Mouse (Mus musculus) CH12.LX (cell line): Measurements from ENCODE around the gene Siglecg. TPM values are rescaled to one million over a fixed set of nuclear protein-coding genes. Genes with fewer than 3 reads are reported as not detected.

Experiments used
- DNase-seq: peaks from one replicate; pipeline ENCODE4 v3.0.0-alpha.2; 2013; ENCODE audit errors: extremely low read depth
- H3K27ac ChIP-seq: 2 replicates; pipeline ENCODE4 v1.5.1; 2012; ENCODE audit warnings: low read depth, mild to moderate bottlenecking, control low read depth, moderate library complexity; ENCODE audit not compliant: insufficient read depth
- H3K27me3 ChIP-seq: replicated peaks from 2 replicates; pipeline ENCODE3; 2012; ENCODE audit warnings: inconsistent platforms
- H3K36me3 ChIP-seq, 2 experiments: replicated peaks in 1 of 2; 2 replicates each; pipeline versions ENCODE3 to v1.6.1; 2012; ENCODE audit warnings: inconsistent platforms in 1 of 2, low read length in 1 of 2, mild to moderate bottlenecking in 1 of 2, mixed read lengths in 1 of 2, moderate library complexity in 1 of 2; ENCODE audit not compliant: control insufficient read depth in 1 of 2, insufficient read depth in 1 of 2
- H3K4me1 ChIP-seq, 2 experiments: 2 replicates each; pipeline ENCODE4 v1.6.1; 2012; ENCODE audit warnings: inconsistent platforms in 1 of 2, moderate library complexity in 1 of 2; ENCODE audit not compliant: insufficient read depth in 2 of 2, control insufficient read depth in 1 of 2
- H3K4me2 ChIP-seq: 2 replicates; pipeline ENCODE4 v1.6.1; 2012; ENCODE audit warnings: low read depth, mild to moderate bottlenecking, control low read depth; ENCODE audit not compliant: poor library complexity, insufficient read depth, severe bottlenecking
- H3K4me3 ChIP-seq, 3 experiments: fragments of 150-350 bp in 1 of 3; sonication (generic) in 1 of 3; replicated peaks in 1 of 3; 2 replicates each; pipeline versions ENCODE3 to v1.5.1; 2011 to 2012; ENCODE audit warnings: low read depth in 2 of 3, low read length in 2 of 3, mild to moderate bottlenecking in 2 of 3, moderate library complexity in 2 of 3, control low read depth in 1 of 3, improper control_type of control experiment in 1 of 3, inconsistent platforms in 1 of 3, mixed read lengths in 1 of 3; ENCODE audit not compliant: poor library complexity in 1 of 3
- H3K79me2 ChIP-seq: replicated peaks from 2 replicates; pipeline ENCODE4 v1.6.1; 2012; ENCODE audit warnings: mild to moderate bottlenecking, moderate library complexity; ENCODE audit not compliant: control insufficient read depth, poor library complexity, insufficient read depth, severe bottlenecking; ENCODE audit errors: extremely low read depth
- H3K9ac ChIP-seq: 2 replicates; pipeline ENCODE4 v1.6.1; 2012; ENCODE audit warnings: low read depth, mild to moderate bottlenecking, control low read depth, moderate library complexity; ENCODE audit not compliant: insufficient read depth
- H3K9me3 ChIP-seq: replicated peaks from 2 replicates; pipeline ENCODE3; 2012; ENCODE audit warnings: low read length, inconsistent platforms, mixed read lengths
- BHLHE40 ChIP-seq: IDR thresholded peaks from 2 replicates; pipeline ENCODE4 v1.6.1; 2011; ENCODE audit warnings: mild to moderate bottlenecking, low read depth, low read length, improper control_type of control experiment
- CHD1 ChIP-seq: IDR thresholded peaks from 2 replicates; pipeline ENCODE4 v1.6.1; 2012; ENCODE audit warnings: low read depth, low read length, improper control_type of control experiment, inconsistent platforms
- CHD2 ChIP-seq: IDR thresholded peaks from 2 replicates; pipeline ENCODE4 v1.6.1; 2011; ENCODE audit warnings: low read length, improper control_type of control experiment
- CTCF ChIP-seq, 2 experiments: IDR thresholded peaks in 1 of 2; conservative IDR thresholded peaks in 1 of 2; 2 replicates each; pipeline ENCODE4 v1.5.1; 2011 to 2012; ENCODE audit warnings: low read depth in 2 of 2, low read length in 2 of 2, improper control_type of control experiment in 1 of 2, inconsistent platforms in 1 of 2, mild to moderate bottlenecking in 1 of 2, moderate library complexity in 1 of 2
- E2F4 ChIP-seq: IDR thresholded peaks from 2 replicates; pipeline ENCODE4 v1.6.1; 2011; ENCODE audit warnings: low read depth, low read length, improper control_type of control experiment; ENCODE audit not compliant: insufficient replicate concordance
- ELF1 ChIP-seq: IDR thresholded peaks from 2 replicates; pipeline ENCODE4 v1.6.1; 2014; ENCODE audit warnings: low read depth, mild to moderate bottlenecking, inconsistent platforms, low read length, improper control_type of control experiment
- EP300 ChIP-seq: IDR thresholded peaks from 2 replicates; pipeline ENCODE4 v1.6.1; 2011; ENCODE audit warnings: low read length, improper control_type of control experiment
- ETS1 ChIP-seq: conservative IDR thresholded peaks from 2 replicates; pipeline ENCODE4 v1.6.1; 2012; ENCODE audit warnings: low read depth, mild to moderate bottlenecking, inconsistent platforms, low read length, improper control_type of control experiment, moderate library complexity
- HCFC1 ChIP-seq: IDR thresholded peaks from 2 replicates; pipeline ENCODE4 v1.6.1; 2012; ENCODE audit warnings: low read depth, mild to moderate bottlenecking, inconsistent platforms, low read length, improper control_type of control experiment
- IRF4 ChIP-seq: IDR thresholded peaks from 2 replicates; pipeline ENCODE4 v1.6.1; 2014; ENCODE audit warnings: low read depth, mild to moderate bottlenecking, inconsistent platforms, low read length, improper control_type of control experiment
- JUN ChIP-seq: IDR thresholded peaks from 2 replicates; pipeline ENCODE4 v1.6.1; 2011; ENCODE audit warnings: low read depth, mild to moderate bottlenecking, low read length, improper control_type of control experiment, moderate library complexity; ENCODE audit not compliant: insufficient read depth
- MAZ ChIP-seq: IDR thresholded peaks from 2 replicates; pipeline ENCODE4 v1.6.1; 2012; ENCODE audit warnings: low read depth, mild to moderate bottlenecking, inconsistent platforms, low read length, improper control_type of control experiment, moderate library complexity
- MEF2A ChIP-seq: IDR thresholded peaks from 2 replicates; pipeline ENCODE4 v1.6.1; 2014; ENCODE audit warnings: low read depth, mild to moderate bottlenecking, inconsistent platforms, low read length, improper control_type of control experiment, borderline replicate concordance
- MXI1 ChIP-seq: IDR thresholded peaks from 2 replicates; pipeline ENCODE4 v1.6.1; 2011; ENCODE audit warnings: mild to moderate bottlenecking, low read depth, low read length, improper control_type of control experiment
- NELFE ChIP-seq: IDR thresholded peaks from 2 replicates; pipeline ENCODE4 v1.6.1; 2011; ENCODE audit warnings: low read depth, low read length, improper control_type of control experiment
- RAD21 ChIP-seq: IDR thresholded peaks from 2 replicates; pipeline ENCODE4 v1.6.1; 2011; ENCODE audit warnings: low read depth, mild to moderate bottlenecking, low read length, improper control_type of control experiment, moderate library complexity
- RCOR1 ChIP-seq: conservative IDR thresholded peaks from 2 replicates; pipeline ENCODE4 v1.6.1; 2012; ENCODE audit warnings: low read depth, mild to moderate bottlenecking, inconsistent platforms, low read length, improper control_type of control experiment
- SIN3A ChIP-seq: IDR thresholded peaks from 2 replicates; pipeline ENCODE4 v1.6.1; 2012; ENCODE audit warnings: low read length, improper control_type of control experiment, inconsistent platforms
- SMC3 ChIP-seq: IDR thresholded peaks from 2 replicates; pipeline ENCODE4 v1.6.1; 2011; ENCODE audit warnings: low read depth, low read length, improper control_type of control experiment
- TCF12 ChIP-seq: IDR thresholded peaks from 2 replicates; pipeline ENCODE4 v1.6.1; 2014; ENCODE audit warnings: low read depth, mild to moderate bottlenecking, inconsistent platforms, low read length, improper control_type of control experiment
- UBTF ChIP-seq: IDR thresholded peaks from 2 replicates; pipeline ENCODE4 v1.6.1; 2012; ENCODE audit warnings: low read depth, mild to moderate bottlenecking, inconsistent platforms, low read length, improper control_type of control experiment, moderate library complexity
- USF1 ChIP-seq: IDR thresholded peaks from 2 replicates; pipeline ENCODE4 v1.6.1; 2014; ENCODE audit warnings: low read depth, mild to moderate bottlenecking, inconsistent platforms, low read length, improper control_type of control experiment
- USF2 ChIP-seq: conservative IDR thresholded peaks from 2 replicates; pipeline ENCODE4 v1.6.1; 2011; ENCODE audit warnings: low read depth, low read length, improper control_type of control experiment
- ZC3H11A ChIP-seq: IDR thresholded peaks from 2 replicates; pipeline ENCODE4 v1.6.1; 2012; ENCODE audit warnings: low read depth, mild to moderate bottlenecking, inconsistent platforms, low read length, improper control_type of control experiment
- dilution Hi-C: fragments of 300-500 bp; cut with MboI; formaldehyde crosslinking; loops from 2 replicates; pipeline ENCODE4 v1.14.3; 2020; ENCODE audit warnings: low sequenced_read_pairs; ENCODE audit not compliant: extremely low pct_unique_long_range_greater_than_20kb, extremely low pct_ligation_motif_present
- in situ Hi-C: fragments of 300-500 bp; cut with MboI; formaldehyde crosslinking; loops from 3 replicates; pipeline ENCODE4 v1.14.3; 2019; ENCODE audit warnings: low sequenced_read_pairs, low pct_ligation_motif_present, low pct_unique_long_range_greater_than_20kb, mixed read lengths
- polyA plus RNA-seq: library from polyadenylated mRNA; unstranded; fragments of >175 nt; gene quantifications from 2 replicates; pipeline ENCODE4 v1.2.1, GENCODE M21; 2012; ENCODE audit warnings: low read depth; ENCODE audit not compliant: insufficient read length
- total RNA-seq, 2 experiments: library from RNA; depleted of rRNA; stranded (reverse); fragments of 300-350 nt in 1 of 2; fragments of >200 nt in 1 of 2; gene quantifications; 2 replicates each; pipeline ENCODE4 v1.2.3; 2012 to 2014

The Siglecg gene
- total and polyA plus RNA-seq, 3 experiments, result 29.7 to 58.2 (median 31.2) TPM

DNA sequence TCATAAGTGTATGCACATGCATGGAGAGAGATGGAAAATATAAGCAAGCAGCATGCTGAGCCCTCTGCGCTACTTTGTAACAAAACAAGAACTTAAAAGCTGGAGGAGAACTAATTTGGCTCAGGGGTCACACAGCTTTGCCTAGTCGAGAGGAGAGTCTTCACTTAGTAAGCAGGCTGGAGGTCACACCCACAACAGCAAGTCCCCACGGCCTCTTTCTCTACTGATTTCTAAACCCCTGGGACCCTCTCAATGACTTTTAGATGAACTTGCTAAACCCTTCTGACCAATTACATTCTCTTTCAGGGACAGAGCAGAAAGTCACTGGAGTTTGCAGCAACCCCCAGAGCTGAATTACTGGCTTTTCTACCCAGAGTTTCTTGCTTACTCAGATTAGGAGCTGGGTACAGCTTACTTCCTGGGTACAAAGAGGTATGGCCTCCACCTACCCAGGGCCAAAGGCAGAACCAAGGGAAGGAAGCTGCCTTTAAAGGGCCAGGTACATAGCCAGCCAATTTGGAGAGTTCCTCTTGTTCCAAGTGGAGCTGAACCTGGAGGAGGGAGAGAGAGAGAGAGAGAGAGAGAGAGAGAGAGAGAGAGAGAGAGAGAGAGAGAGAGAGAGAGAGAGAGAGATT, 16.1 kb downstream of the Siglecg start:
- in situ Hi-C loops, result loop anchor here (5.0 to 25.0 kb wide), 3 partner anchors 38 to 1363 kb away; partner anchors contain the start of genes Siglecf and Vsig10l
- H3K27ac ChIP-seq, result no peak overlapping the region
- no peaks in the 10 kb centered on the region for H3K79me2 ChIP-seq
- H3K36me3 ChIP-seq, result peaks cover 0 to 22% of the 10 kb centered on the region in 2 experiments
- DNase-seq, result peak; percentile 37
- H3K4me1 ChIP-seq, result peaks cover 3 to 21% of the 10 kb centered on the region in 2 experiments; a peak in 2 of 4 replicates
- H3K4me2 ChIP-seq, result no peak overlapping the region
- no peak overlapping the region for H3K4me3 ChIP-seq
- H3K9ac ChIP-seq, result no peak overlapping the region
- H3K9me3 ChIP-seq, result peaks cover 4% of the 10 kb centered on the region
- TF ChIP-seq IRF4 (no peak), E2F4 (no peak), MEF2A (no peak), ELF1 (no peak), CHD1 (no peak), ETS1 (no peak), SIN3A (no peak), UBTF (no peak), EP300 (no peak)
- no peaks in the 10 kb centered on the region for H3K27me3 ChIP-seq
- dilution Hi-C loops, result no loop called here

- H3K9ac ChIP-seq, result no peak within 1 kb of the TSS
- no peaks in the 10 kb centered on the region for H3K27me3 ChIP-seq
- no peak within 1 kb of the TSS for H3K4me2 ChIP-seq
- dilution Hi-C loops, result no loop called here
- no peak within 1 kb of the TSS for H3K4me3 ChIP-seq
- TF ChIP-seq HCFC1, result no peak
- TF ChIP-seq NELFE, result no peak
- TF ChIP-seq CHD2, result no peak
- H3K79me2 ChIP-seq, result no peaks in the 10 kb centered on the region
- no peak for DNase-seq
- H3K4me1 ChIP-seq, result peaks cover 3 to 21% of the 10 kb centered on the region in 2 experiments; a peak in 2 of 4 replicates
- in situ Hi-C loops, result loop anchor here (10.0 kb wide), 1 partner anchor 73 kb away; the partner anchor contains the start of gene Siglecf
- H3K9me3 ChIP-seq, result peaks cover 11% of the 10 kb centered on the region
- H3K36me3 ChIP-seq, result no peaks in the 10 kb centered on the region
- H3K27ac ChIP-seq, result no peak within 1 kb of the TSS
These were observed 19.4 kb downstream of the Siglecg start, which contains the start of gene Lim2 for GRCm38 (mm10) chr7:43427406-43427805. Gene Lim2, plus strand, starts transcription at chr7:43427670.

DNA sequence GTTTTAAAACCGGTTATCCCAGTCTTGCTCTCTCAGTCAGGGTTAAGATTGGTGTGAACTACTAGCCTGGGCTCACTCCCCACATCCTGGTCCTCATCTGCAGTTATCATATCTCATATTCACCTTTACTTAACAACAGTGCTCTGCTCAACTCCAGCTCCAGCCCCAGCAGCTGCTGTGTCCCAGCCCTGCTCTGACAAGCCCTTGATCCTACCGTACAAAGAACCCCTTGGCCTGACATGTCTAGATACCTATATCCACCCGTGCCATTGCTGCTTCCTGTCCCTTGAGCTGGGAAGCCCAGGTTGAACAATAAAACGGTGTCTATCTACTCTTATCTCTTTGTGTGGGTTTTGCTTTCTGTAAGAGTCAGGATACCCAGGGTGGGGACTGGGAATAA, 21.5 kb downstream of the Siglecg start:
- no peak for DNase-seq
- no peaks in the 10 kb centered on the region for H3K36me3 ChIP-seq
- H3K4me3 ChIP-seq, result no peak overlapping the region
- TF ChIP-seq UBTF (no peak), BHLHE40 (no peak), RCOR1 (no peak), USF1 (no peak), TCF12 (no peak), SIN3A (no peak), IRF4 (no peak), SMC3 (no peak), CHD2 (no peak), RAD21 (no peak), EP300 (no peak), JUN (no peak), CTCF (conservative IDR thresholded peaks at IDR 0.05 in 1 of 2, IDR thresholded peaks at IDR 0.05 in 1 of 2; ENCODE audit: low read depth in 2 of 2, low read length in 2 of 2) (no peak), USF2 (no peak), MEF2A (no peak), ZC3H11A (no peak), MXI1 (no peak), MAZ (no peak)
- H3K9me3 ChIP-seq, result peaks cover 11% of the 10 kb centered on the region
- peaks cover 4% of the 10 kb centered on the region for H3K27me3 ChIP-seq
- no peak overlapping the region for H3K9ac ChIP-seq
- H3K4me2 ChIP-seq, result no peak overlapping the region
- H3K4me1 ChIP-seq, result peaks cover 0 to 3% of the 10 kb centered on the region in 2 experiments; a peak in 1 of 4 replicates
- in situ Hi-C loops, result loop anchor here (10.0 kb wide), 1 partner anchor 75 kb away; the partner anchor contains the start of gene Siglecf
- no peak overlapping the region for H3K27ac ChIP-seq
- H3K79me2 ChIP-seq, result no peaks in the 10 kb centered on the region
- dilution Hi-C loops, result no loop called here
